Mouse (Mus musculus): Measurements from ENCODE around the gene Helt. TPM values are rescaled to one million over a fixed set of nuclear protein-coding genes. Genes with fewer than 3 reads are reported as not detected.

Gene Helt
- 1.8 and 2.7 TPM in 2 replicates for polyA plus RNA-seq (2016; fragmentation: Nextera tagmentation; extraction: Ambion mirVana)

- H3K4me3 ChIP-seq: peak within 1 kb of the TSS; percentile 46
- peaks cover 100% of the 10 kb centered on the region for H3K27me3 ChIP-seq (ENCODE audit: poor library complexity, severe bottlenecking)
- peak within 1 kb of the TSS; percentile 65 for H3K27ac ChIP-seq
- WGBS: under 1% methylated on average over 50 of the region's 50 CpGs
- no peaks in the 10 kb centered on the region for H3K36me3 ChIP-seq (replicated peaks)
- peak; percentile 21 for DNase-seq (ENCODE audit: extremely low spot score, low spot score)
- peaks cover 88% of the 10 kb centered on the region for H3K4me1 ChIP-seq
- no peaks in the 10 kb centered on the region for H3K9me3 ChIP-seq
Observed at GRCm38 (mm10) chr8:46294181-46294892, at the start of gene Helt. TSS of gene Helt (minus strand) at chr8:46294671.

GRCm38 (mm10) chr8:46342272-46342671 lies 47.8 kb upstream of the Helt start:
- no peak overlapping the region for H3K4me3 ChIP-seq
- no peaks in the 10 kb centered on the region for H3K36me3 ChIP-seq (replicated peaks)
- no peak overlapping the region for H3K27ac ChIP-seq
- H3K9me3 ChIP-seq: no peaks in the 10 kb centered on the region
- 0 out of 2 replicates have a peak, but pooled peaks cover 4% of the 10 kb centered on the region for H3K4me1 ChIP-seq
- H3K27me3 ChIP-seq (ENCODE audit: poor library complexity, severe bottlenecking): no peaks in the 10 kb centered on the region
- WGBS: 90% methylated on average over 13 of the region's 13 CpGs
- no peak for DNase-seq (ENCODE audit: extremely low spot score, low spot score)

- H3K9me3 ChIP-seq: no peaks in the 10 kb centered on the region
- 90% methylated on average over 14 of the region's 14 CpGs for WGBS
- no peak for DNase-seq (ENCODE audit: extremely low spot score, low spot score)
- no peak overlapping the region for H3K27ac ChIP-seq
- H3K36me3 ChIP-seq (replicated peaks): no peaks in the 10 kb centered on the region
- no peak overlapping the region for H3K4me3 ChIP-seq
- 0 out of 2 replicates have a peak, but pooled peaks cover 4% of the 10 kb centered on the region for H3K4me1 ChIP-seq
- H3K27me3 ChIP-seq (ENCODE audit: poor library complexity, severe bottlenecking): no peaks in the 10 kb centered on the region
Observed at GRCm38 (mm10) chr8:46340381-46341273, 46.2 kb upstream of the Helt start.

GRCm38 (mm10) chr8:46339317-46339716 lies 44.8 kb upstream of the Helt start:
- no peaks in the 10 kb centered on the region for H3K27me3 ChIP-seq (ENCODE audit: poor library complexity, severe bottlenecking)
- DNase-seq (ENCODE audit: extremely low spot score, low spot score): no peak
- H3K27ac ChIP-seq: no peak overlapping the region
- 0 out of 2 replicates have a peak, but pooled peaks cover 4% of the 10 kb centered on the region for H3K4me1 ChIP-seq
- 91% methylated on average over 5 of the region's 5 CpGs for WGBS
- no peaks in the 10 kb centered on the region for H3K9me3 ChIP-seq
- H3K36me3 ChIP-seq (replicated peaks): no peaks in the 10 kb centered on the region
- H3K4me3 ChIP-seq: no peak overlapping the region

- H3K27me3 ChIP-seq (ENCODE audit: poor library complexity, severe bottlenecking): no peaks in the 10 kb centered on the region
- WGBS: 93% methylated on average over 8 of the region's 8 CpGs
- DNase-seq (ENCODE audit: extremely low spot score, low spot score): no peak
- no peaks in the 10 kb centered on the region for H3K9me3 ChIP-seq
- H3K4me3 ChIP-seq: no peak overlapping the region
- H3K27ac ChIP-seq: no peak overlapping the region
- peaks cover 5% of the 10 kb centered on the region for H3K4me1 ChIP-seq
- no peaks in the 10 kb centered on the region for H3K36me3 ChIP-seq (replicated peaks)
Observed at GRCm38 (mm10) chr8:46336351-46336750, 41.9 kb upstream of the Helt start.

GRCm38 (mm10) chr8:46332389-46333061 lies 38.1 kb upstream of the Helt start:
- DNase-seq (ENCODE audit: extremely low spot score, low spot score): no peak
- Histone ChIP-seq H3K9me3 (no peaks in the 10 kb centered on the region), H3K4me3 (no peak overlapping the region), H3K27ac (no peak overlapping the region), H3K27me3 (ENCODE audit: poor library complexity, severe bottlenecking) (no peaks in the 10 kb centered on the region), H3K36me3 (replicated peaks) (no peaks in the 10 kb centered on the region), H3K4me1 (peaks cover 5% of the 10 kb centered on the region)
- WGBS: 89% methylated on average over 7 of the region's 7 CpGs

GRCm38 (mm10) chr8:46331801-46332200 lies 37.3 kb upstream of the Helt start:
- H3K4me1 ChIP-seq: peaks cover 5% of the 10 kb centered on the region
- 82% methylated on average over 5 of the region's 5 CpGs for WGBS
- no peak overlapping the region for H3K4me3 ChIP-seq
- DNase-seq (ENCODE audit: extremely low spot score, low spot score): no peak
- H3K9me3 ChIP-seq: peaks cover under 1% of the 10 kb centered on the region; the same call in 1 of the 2 replicates
- no peak overlapping the region for H3K27ac ChIP-seq
- no peaks in the 10 kb centered on the region for H3K36me3 ChIP-seq (replicated peaks)
- H3K27me3 ChIP-seq (ENCODE audit: poor library complexity, severe bottlenecking): no peaks in the 10 kb centered on the region

- Histone ChIP-seq H3K4me1 (peaks cover 5% of the 10 kb centered on the region), H3K4me3 (no peak overlapping the region)
- WGBS: 76% methylated on average over 4 of the region's 4 CpGs
Observed at GRCm38 (mm10) chr8:46329396-46329795, 34.9 kb upstream of the Helt start.

GRCm38 (mm10) chr8:46327284-46327683 lies 32.8 kb upstream of the Helt start:
- Histone ChIP-seq H3K27me3 (ENCODE audit: poor library complexity, severe bottlenecking) (no peaks in the 10 kb centered on the region), H3K4me1 (no peaks in the 10 kb centered on the region), H3K27ac (no peak overlapping the region), H3K4me3 (no peak overlapping the region), H3K9me3 (peaks cover 10% of the 10 kb centered on the region), H3K36me3 (replicated peaks) (no peaks in the 10 kb centered on the region)
- 91% methylated on average over 7 of the region's 7 CpGs for WGBS
- DNase-seq (ENCODE audit: extremely low spot score, low spot score): no peak

More at GRCm38 (mm10) chr8:46329396-46329795, 34.9 kb upstream of the Helt start:
- Histone ChIP-seq H3K27ac (no peak overlapping the region), H3K9me3 (peaks cover 10% of the 10 kb centered on the region), H3K36me3 (replicated peaks) (no peaks in the 10 kb centered on the region), H3K27me3 (ENCODE audit: poor library complexity, severe bottlenecking) (no peaks in the 10 kb centered on the region)
- DNase-seq (ENCODE audit: extremely low spot score, low spot score): no peak

GRCm38 (mm10) chr8:46326715-46327114 lies 32.2 kb upstream of the Helt start:
- DNase-seq (ENCODE audit: extremely low spot score, low spot score): no peak
- Histone ChIP-seq H3K27ac (no peak overlapping the region), H3K36me3 (replicated peaks) (no peaks in the 10 kb centered on the region), H3K4me3 (no peak overlapping the region), H3K4me1 (no peaks in the 10 kb centered on the region), H3K9me3 (peaks cover 10% of the 10 kb centered on the region), H3K27me3 (ENCODE audit: poor library complexity, severe bottlenecking) (no peaks in the 10 kb centered on the region)
- 80% methylated on average over 5 of the region's 5 CpGs for WGBS

- Histone ChIP-seq H3K4me3 (no peak overlapping the region), H3K4me1 (no peaks in the 10 kb centered on the region), H3K27ac (no peak overlapping the region), H3K9me3 (peaks cover 10% of the 10 kb centered on the region), H3K27me3 (ENCODE audit: poor library complexity, severe bottlenecking) (no peaks in the 10 kb centered on the region), H3K36me3 (replicated peaks) (no peaks in the 10 kb centered on the region)
- WGBS: 80% methylated on average over 5 of the region's 5 CpGs
- no peak for DNase-seq (ENCODE audit: extremely low spot score, low spot score)
Observed at GRCm38 (mm10) chr8:46324676-46325075, 30.2 kb upstream of the Helt start.

GRCm38 (mm10) chr8:46323672-46324191 lies 29.3 kb upstream of the Helt start:
- Histone ChIP-seq H3K27ac (no peak overlapping the region), H3K36me3 (replicated peaks) (no peaks in the 10 kb centered on the region), H3K9me3 (peaks cover 10% of the 10 kb centered on the region), H3K27me3 (ENCODE audit: poor library complexity, severe bottlenecking) (no peaks in the 10 kb centered on the region), H3K4me1 (no peaks in the 10 kb centered on the region), H3K4me3 (no peak overlapping the region)
- 88% methylated on average over 5 of the region's 5 CpGs for WGBS
- DNase-seq (ENCODE audit: extremely low spot score, low spot score): no peak

Data from forebrain, embryonic 10.5 days (tissue).